ENCODE assay signal across 18 mouse cellular contexts in genomic region chr4:45682746-45683145, GRCm38 (mm10).
"Had no signal": no experiment of that assay in that cellular context is flagged by ENCODE, and none has a peak within 500 bp of the region (broad histone marks: within the 10 kb centered on the region; RNA-seq: fewer than 3 reads in every experiment).

No protein-coding gene starts in this region.

- ATAC-seq: liver, postnatal 0 days; lung, postnatal 0 days; midbrain, embryonic 13.5 days; midbrain, embryonic 15.5 days had no signal

- H3K27me3 ChIP-seq: liver, embryonic 15.5 days; lung, embryonic 15.5 days; neural tube, embryonic 13.5 days; neural tube, embryonic 15.5 days had no signal

- H3K36me3 ChIP-seq: liver, embryonic 15.5 days; lung, embryonic 15.5 days; midbrain, embryonic 13.5 days; midbrain, embryonic 15.5 days; neural tube, embryonic 13.5 days; neural tube, embryonic 15.5 days had no signal

- H3K4me3 ChIP-seq: liver, embryonic 15.5 days; lung, embryonic 15.5 days; megakaryocyte, embryonic 14.5 days; midbrain, embryonic 13.5 days; midbrain, embryonic 15.5 days; neural tube, embryonic 13.5 days; neural tube, embryonic 15.5 days had no signal

- H3K4me2 ChIP-seq: liver, embryonic 15.5 days; lung, embryonic 15.5 days; midbrain, embryonic 11.5 days; midbrain, embryonic 13.5 days; midbrain, embryonic 15.5 days; neural tube, embryonic 13.5 days; neural tube, embryonic 15.5 days had no signal

- H3K4me1 ChIP-seq: liver, embryonic 15.5 days; lung, embryonic 15.5 days; megakaryocyte, embryonic 14.5 days had no signal

- H3K27ac ChIP-seq: liver, embryonic 15.5 days; lung, embryonic 15.5 days; macrophage; midbrain, embryonic 13.5 days; midbrain, embryonic 15.5 days; neural tube, embryonic 13.5 days; neural tube, embryonic 15.5 days had no signal

- DNase-seq: liver, postnatal 0 days; lung, adult 2 months; lung, postnatal 14 days; lung, postnatal 36 days; right cerebral cortex, postnatal 14 days; thymus, adult 2 months; thymus, postnatal 25 days; thymus, postnatal 4 days had no signal

- H3K9me3 ChIP-seq: liver, embryonic 15.5 days; lung, embryonic 15.5 days; megakaryocyte, embryonic 14.5 days; midbrain, embryonic 13.5 days; midbrain, embryonic 15.5 days; neural tube, embryonic 13.5 days; neural tube, embryonic 15.5 days had no signal

- H3K9ac ChIP-seq: liver, embryonic 15.5 days; liver, postnatal 0 days; lung, embryonic 15.5 days; midbrain, embryonic 13.5 days; midbrain, embryonic 15.5 days; neural tube, embryonic 13.5 days; neural tube, embryonic 15.5 days had no signal
